Mouse (Mus musculus) intestine, postnatal 0 days (tissue): Measurements from ENCODE around the gene Mia. TPM values are rescaled to one million over a fixed set of nuclear protein-coding genes. Genes with fewer than 3 reads are reported as not detected.

Source experiments
- ATAC-seq: fragments of 200-750 bp; cut with Nextera tagmentation; 2 replicates; pipeline ENCODE4 v1.8.0; 2017; ENCODE audit warnings: mild to moderate bottlenecking, moderate TSS enrichment, moderate library complexity
- H3K27ac ChIP-seq: fragments of 300-500 bp; sonication (generic); 2 replicates; pipeline ENCODE4 v1.5.1; 2014; ENCODE audit warnings: mild to moderate bottlenecking, low read depth, low read length, moderate library complexity
- H3K27me3 ChIP-seq: fragments of 300-500 bp; sonication (generic); replicated peaks from 2 replicates; pipeline ENCODE4 v1.6.1; 2014; ENCODE audit warnings: low read length, mixed read lengths; ENCODE audit not compliant: control insufficient read depth, insufficient read depth
- H3K36me3 ChIP-seq: fragments of 300-500 bp; sonication (generic); 2 replicates; pipeline ENCODE4 v1.6.1; 2014; ENCODE audit warnings: mild to moderate bottlenecking, moderate library complexity; ENCODE audit not compliant: control insufficient read depth, insufficient read depth
- H3K4me1 ChIP-seq: fragments of 300-500 bp; sonication (generic); replicated peaks from 2 replicates; pipeline ENCODE4 v1.6.1; 2014; ENCODE audit warnings: antibody characterized with exemption, low read length, mixed read lengths; ENCODE audit not compliant: control insufficient read depth, insufficient read depth
- H3K4me2 ChIP-seq: fragments of 300-500 bp; sonication (generic); replicated peaks from 2 replicates; pipeline ENCODE4 v1.6.1; 2014; ENCODE audit warnings: low read depth, mild to moderate bottlenecking, moderate library complexity
- H3K4me3 ChIP-seq: fragments of 300-500 bp; sonication (generic); 2 replicates; pipeline ENCODE4 v1.5.1; 2014; ENCODE audit warnings: low read depth, low read length
- H3K9ac ChIP-seq: fragments of 300-500 bp; sonication (generic); 2 replicates; pipeline ENCODE4 v1.6.1; 2014; ENCODE audit warnings: mild to moderate bottlenecking, low read depth, low read length
- H3K9me3 ChIP-seq: fragments of 300-500 bp; sonication (generic); 2 replicates; pipeline ENCODE4 v1.6.1; 2016; ENCODE audit warnings: mixed run types; ENCODE audit not compliant: control insufficient read depth
- CTCF ChIP-seq: sonication (generic); IDR thresholded peaks from 2 replicates; pipeline ENCODE4 v1.5.1; 2016; ENCODE audit warnings: low read depth, mild to moderate bottlenecking, control low read depth, antibody characterized with exemption, moderate library complexity
- WGBS: fragments of 180-500 bp; shearing (Covaris S2); extraction: QIAGEN DNeasy Blood & Tissue Kit; methylation state at CpG from one replicate; pipeline ENCODE4 v1.1.7; 2014; 5-methylcytosine and 5-hydroxymethylcytosine counted together
- polyA plus RNA-seq: library from polyadenylated mRNA; unstranded; fragments of >200 nt; fragmentation: Nextera tagmentation; extraction: Ambion mirVana; gene quantifications from 2 replicates; pipeline ENCODE4 v1.2.1, GENCODE M21; 2015

Gene Mia
- polyA plus RNA-seq, 1 experiment from 2014 or later = not detected

DNA sequence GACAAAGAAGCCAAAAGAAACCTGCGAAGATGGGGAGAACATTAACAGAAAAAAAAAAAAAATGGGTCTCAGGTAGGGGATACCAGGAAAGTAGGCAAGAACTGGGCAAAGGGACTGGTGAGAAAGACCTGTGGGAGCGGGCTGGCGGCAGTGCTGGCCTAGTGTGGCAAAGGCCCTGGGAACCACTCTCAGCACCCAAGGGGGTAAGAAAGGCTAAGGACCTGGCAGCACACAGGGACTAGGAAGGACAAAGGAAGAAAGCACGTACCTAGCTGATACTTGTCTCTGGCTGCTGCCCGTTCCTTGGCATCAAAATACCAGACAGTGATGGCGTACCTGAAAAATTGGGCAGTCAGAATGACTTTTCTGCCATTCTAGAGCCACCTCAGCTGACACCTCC, 21.7 kb downstream of the Mia start:
- H3K9ac ChIP-seq = no peak overlapping the region
- ATAC-seq = no peak
- H3K27me3 ChIP-seq = no peaks in the 10 kb centered on the region
- no peak overlapping the region for H3K27ac ChIP-seq
- 90% methylated on average over 6 of the region's 6 CpGs for WGBS
- no peaks in the 10 kb centered on the region for H3K9me3 ChIP-seq
- H3K36me3 ChIP-seq = peaks cover 44% of the 10 kb centered on the region
- H3K4me1 ChIP-seq = peaks cover 10% of the 10 kb centered on the region; the same call in 1 of the 2 replicates
- TF ChIP-seq CTCF = no peak
- H3K4me3 ChIP-seq = no peak overlapping the region
- H3K4me2 ChIP-seq = no peak overlapping the region

GRCm38 (mm10) chr7:27158171-27158570, 22.8 kb downstream of the Mia start:
- Histone ChIP-seq H3K4me2 (no peak overlapping the region), H3K9ac (no peak overlapping the region), H3K4me1 (peaks cover 8% of the 10 kb centered on the region; the same call in 1 of the 2 replicates), H3K27me3 (no peaks in the 10 kb centered on the region), H3K36me3 (peaks cover 37% of the 10 kb centered on the region), H3K4me3 (no peak overlapping the region), H3K27ac (no peak overlapping the region), H3K9me3 (no peaks in the 10 kb centered on the region)
- no peak for ATAC-seq
- WGBS = 94% methylated on average over 9 of the region's 9 CpGs
- TF ChIP-seq CTCF = no peak

- H3K4me2 ChIP-seq = no peak overlapping the region
- no peak for TF ChIP-seq CTCF
- no peaks in the 10 kb centered on the region for H3K9me3 ChIP-seq
- H3K4me1 ChIP-seq = peaks cover 5% of the 10 kb centered on the region; the same call in 1 of the 2 replicates
- WGBS = 83% methylated on average over 13 of the region's 13 CpGs
- no peaks in the 10 kb centered on the region for H3K27me3 ChIP-seq
- no peak overlapping the region for H3K9ac ChIP-seq
- no peak overlapping the region for H3K4me3 ChIP-seq
- no peak for ATAC-seq
- H3K36me3 ChIP-seq = peaks cover 31% of the 10 kb centered on the region
- no peak overlapping the region for H3K27ac ChIP-seq
These were observed 25.0 kb downstream of the Mia start for GRCm38 (mm10) chr7:27156005-27156404.

GRCm38 (mm10) chr7:27153205-27153764, 27.7 kb downstream of the Mia start, which contains the start of gene Cyp2t4:
Cyp2t4 (plus strand) TSS chr7:27153714.
- ATAC-seq = peak; percentile 79
- peaks cover 13% of the 10 kb centered on the region for H3K36me3 ChIP-seq
- 40% methylated on average over 10 of the region's 10 CpGs for WGBS
- H3K4me3 ChIP-seq = no peak within 1 kb of the TSS
- H3K4me2 ChIP-seq = no peak within 1 kb of the TSS; the same call in 1 of the 2 replicates
- H3K4me1 ChIP-seq = no peaks in the 10 kb centered on the region
- no peaks in the 10 kb centered on the region for H3K9me3 ChIP-seq
- no peak for TF ChIP-seq CTCF
- H3K27ac ChIP-seq = peak within 1 kb of the TSS; percentile 41; the same call in 1 of the 2 replicates
- no peaks in the 10 kb centered on the region for H3K27me3 ChIP-seq
- H3K9ac ChIP-seq = no peak within 1 kb of the TSS

DNA sequence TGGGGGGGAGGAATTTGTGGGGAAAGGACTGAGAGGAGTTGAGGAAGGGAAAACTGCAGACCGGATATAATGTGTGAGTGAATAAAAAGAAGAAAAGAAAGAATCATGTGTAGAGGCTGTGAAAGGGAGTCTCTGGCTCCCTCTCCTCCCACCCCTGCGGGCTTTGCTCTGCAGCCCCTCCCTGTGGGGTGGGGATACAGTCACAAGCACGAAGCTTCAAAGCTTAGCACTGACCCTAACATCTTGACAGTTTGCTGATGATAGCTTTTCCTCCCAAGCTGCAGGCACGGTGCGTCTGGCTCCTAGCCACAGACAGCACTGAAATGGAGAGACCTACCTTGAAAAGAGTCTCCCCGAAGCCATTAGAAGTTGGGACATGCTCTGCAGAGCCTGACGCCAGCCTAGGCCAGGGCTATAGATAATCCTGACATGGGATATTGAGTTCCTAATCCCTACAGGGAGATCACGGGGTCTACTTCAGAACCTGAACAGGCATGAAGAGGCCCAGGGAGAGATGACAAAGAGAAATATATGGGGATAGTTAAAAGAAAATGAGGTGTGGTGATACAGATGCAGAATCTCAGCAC, 44.5 kb downstream of the Mia start:
- Histone ChIP-seq H3K36me3 (no peaks in the 10 kb centered on the region), H3K27me3 (no peaks in the 10 kb centered on the region), H3K9ac (no peak overlapping the region), H3K4me2 (no peak overlapping the region), H3K27ac (no peak overlapping the region), H3K4me3 (no peak overlapping the region), H3K4me1 (0 out of 2 replicates have a peak, but pooled peaks cover 3% of the 10 kb centered on the region), H3K9me3 (no peaks in the 10 kb centered on the region)
- ATAC-seq = no peak
- 49% methylated on average over 8 of the region's 8 CpGs for WGBS
- TF ChIP-seq CTCF = no peak

- ATAC-seq = peak; percentile 60; the same call in 1 of the 2 replicates
- no peaks in the 10 kb centered on the region for H3K27me3 ChIP-seq
- no peaks in the 10 kb centered on the region for H3K36me3 ChIP-seq
- 41% methylated on average over 4 of the region's 4 CpGs for WGBS
- no peak for TF ChIP-seq CTCF
- H3K9me3 ChIP-seq = no peaks in the 10 kb centered on the region
- H3K4me3 ChIP-seq = no peak overlapping the region
- H3K4me2 ChIP-seq = peak overlapping the region; percentile 47; the same call in 1 of the 2 replicates
- H3K9ac ChIP-seq = no peak overlapping the region
- H3K4me1 ChIP-seq = 0 out of 2 replicates have a peak, but pooled peaks cover 3% of the 10 kb centered on the region
- no peak overlapping the region for H3K27ac ChIP-seq
These were observed 47.2 kb downstream of the Mia start for GRCm38 (mm10) chr7:27133757-27134156.
